Mouse (Mus musculus): Measurements from ENCODE around the gene Ung. TPM values are rescaled to one million over a fixed set of nuclear protein-coding genes. Genes with fewer than 3 reads are reported as not detected.

Gene Ung
- total and polyA plus RNA-seq, 2 experiments from 2014 or later: 6.7 to 9.1 TPM

DNA sequence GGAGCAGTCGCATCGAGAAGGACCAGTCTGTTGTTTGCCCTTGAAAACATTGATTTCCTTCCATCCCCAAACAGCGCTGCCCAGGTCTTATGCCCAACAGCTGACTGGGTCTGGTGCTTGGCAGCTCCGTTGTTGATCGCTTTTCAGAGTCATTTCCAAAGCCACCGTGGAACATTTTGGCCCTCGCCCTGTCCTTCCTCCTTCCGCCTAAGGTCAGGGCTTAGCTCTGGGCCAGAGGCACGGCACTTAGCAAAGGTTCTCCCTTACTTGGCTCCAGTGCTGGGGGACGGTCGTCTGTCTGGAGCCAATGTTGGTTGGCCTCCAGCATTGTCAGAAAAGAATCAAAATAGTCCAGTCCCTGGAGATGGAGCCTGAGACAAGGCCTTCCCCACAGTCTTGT, 49.4 kb downstream of the Ung start:
- no peaks in the 10 kb centered on the region for H3K4me1 ChIP-seq (ENCODE audit: insufficient read depth)
- H3K4me3 ChIP-seq (ENCODE audit: low read depth, low read length): no peak overlapping the region
- no peak overlapping the region for H3K4me2 ChIP-seq (ENCODE audit: low read depth)
- H3K9me3 ChIP-seq (ENCODE audit: low read length): no peaks in the 10 kb centered on the region
- no peak overlapping the region for H3K27ac ChIP-seq (ENCODE audit: low read depth, low read length)
- ATAC-seq (no peak), DNase-seq (no peak)
- no peaks in the 10 kb centered on the region for H3K36me3 ChIP-seq (ENCODE audit: insufficient read depth)
- peaks cover 10% of the 10 kb centered on the region for H3K27me3 ChIP-seq (ENCODE audit: insufficient read depth, low read length)
- TF ChIP-seq CTCF (IDR thresholded peaks at IDR 0.05; ENCODE audit: low read depth): no peak
- 85% methylated on average over 11 of the region's 11 CpGs for WGBS
- no peak overlapping the region for H3K9ac ChIP-seq

GRCm38 (mm10) chr5:114183493-114183892, 53.3 kb downstream of the Ung start:
- H3K27ac ChIP-seq (ENCODE audit: low read depth, low read length): no peak overlapping the region
- DNase-seq: no peak
- WGBS: 97% methylated on average over 2 of the region's 2 CpGs
- H3K27me3 ChIP-seq (ENCODE audit: insufficient read depth, low read length): no peaks in the 10 kb centered on the region
- no peak overlapping the region for H3K9ac ChIP-seq
- H3K9me3 ChIP-seq (ENCODE audit: low read length): no peaks in the 10 kb centered on the region
- no peak for TF ChIP-seq CTCF (IDR thresholded peaks at IDR 0.05; ENCODE audit: low read depth)
- no peak overlapping the region for H3K4me2 ChIP-seq (ENCODE audit: low read depth)
- no peaks in the 10 kb centered on the region for H3K36me3 ChIP-seq (ENCODE audit: insufficient read depth)
- ATAC-seq: no peak
- no peaks in the 10 kb centered on the region for H3K4me1 ChIP-seq (ENCODE audit: insufficient read depth)
- no peak overlapping the region for H3K4me3 ChIP-seq (ENCODE audit: low read depth, low read length)

DNA sequence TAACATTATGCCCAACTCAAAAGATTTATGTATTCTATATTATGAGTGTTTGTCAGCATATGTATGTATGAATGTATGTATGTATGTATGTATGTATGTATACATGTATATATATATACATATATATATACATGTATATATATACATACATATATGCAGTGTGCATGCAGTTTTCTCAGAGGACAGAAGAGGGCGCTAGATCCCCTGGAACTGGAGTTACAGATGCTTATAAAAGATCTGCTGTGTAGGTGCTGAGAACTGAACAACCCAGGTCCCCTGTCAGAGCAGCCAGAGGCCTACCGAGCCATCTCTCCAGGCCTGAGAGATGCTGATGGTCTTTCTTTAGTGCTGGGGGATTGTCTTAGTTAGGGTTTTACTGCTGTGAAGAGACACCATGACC, 56.9 kb downstream of the Ung start:
- H3K4me2 ChIP-seq (ENCODE audit: low read depth): no peak overlapping the region
- no peaks in the 10 kb centered on the region for H3K27me3 ChIP-seq (ENCODE audit: insufficient read depth, low read length)
- no peak overlapping the region for H3K27ac ChIP-seq (ENCODE audit: low read depth, low read length)
- 75% methylated on average over 2 of the region's 2 CpGs for WGBS
- no peaks in the 10 kb centered on the region for H3K36me3 ChIP-seq (ENCODE audit: insufficient read depth)
- DNase-seq: no peak
- no peaks in the 10 kb centered on the region for H3K4me1 ChIP-seq (ENCODE audit: insufficient read depth)
- no peak for TF ChIP-seq CTCF (IDR thresholded peaks at IDR 0.05; ENCODE audit: low read depth)
- H3K9me3 ChIP-seq (ENCODE audit: low read length): no peaks in the 10 kb centered on the region
- H3K4me3 ChIP-seq (ENCODE audit: low read depth, low read length): no peak overlapping the region
- ATAC-seq: no peak
- H3K9ac ChIP-seq: no peak overlapping the region

Other genes with a start within 250 kb of the Ung start
- 159 and 178 TPM in 2 replicates for gene Coro1c, start 221.6 kb upstream of the Ung start, total RNA-seq (2014; rRNA removed)
- 148 and 167 TPM in 2 replicates for gene Coro1c, start 221.6 kb upstream of the Ung start, polyA plus RNA-seq (2015; fragmentation: Nextera tagmentation; extraction: Ambion mirVana)
- gene Ssh1, start 136.5 kb upstream of the Ung start, total RNA-seq (2014; rRNA removed): 7.9 and 11.5 TPM in 2 replicates
- gene Ssh1, start 136.5 kb upstream of the Ung start, polyA plus RNA-seq (2015; fragmentation: Nextera tagmentation; extraction: Ambion mirVana): 8.2 and 10.4 TPM in 2 replicates
- gene Dao, start 126.7 kb upstream of the Ung start, total RNA-seq (2014; rRNA removed): not detected in 2 replicates
- gene Dao, start 126.7 kb upstream of the Ung start, polyA plus RNA-seq (2015; fragmentation: Nextera tagmentation; extraction: Ambion mirVana): not detected in 2 replicates
- gene Usp30, start 64.9 kb upstream of the Ung start, total RNA-seq (2014; rRNA removed): 28.5 and 47.7 TPM in 2 replicates
- 14.4 and 18.0 TPM in 2 replicates for gene Usp30, start 64.9 kb upstream of the Ung start, polyA plus RNA-seq (2015; fragmentation: Nextera tagmentation; extraction: Ambion mirVana)
- gene Svop, start 38.8 kb upstream of the Ung start, total RNA-seq (2014; rRNA removed): 153 and 177 TPM in 2 replicates
- 89.7 and 97.5 TPM in 2 replicates for gene Svop, start 38.8 kb upstream of the Ung start, polyA plus RNA-seq (2015; fragmentation: Nextera tagmentation; extraction: Ambion mirVana)
- 4.6 and 5.8 TPM in 2 replicates for gene Alkbh2, start 2.2 kb upstream of the Ung start, total RNA-seq (2014; rRNA removed)
- gene Alkbh2, start 2.2 kb upstream of the Ung start, polyA plus RNA-seq (2015; fragmentation: Nextera tagmentation; extraction: Ambion mirVana): 6.9 and 7.6 TPM in 2 replicates
- gene Acacb, start 16.1 kb downstream of the Ung start, total RNA-seq (2014; rRNA removed): 2.0 and 4.0 TPM in 2 replicates
- gene Acacb, start 16.1 kb downstream of the Ung start, polyA plus RNA-seq (2015; fragmentation: Nextera tagmentation; extraction: Ambion mirVana): 2.7 and 4.3 TPM in 2 replicates
- gene Foxn4, start 143.4 kb downstream of the Ung start, total RNA-seq (2014; rRNA removed): 0.62 and 0.67 TPM in 2 replicates
- 0.52 and 0.76 TPM in 2 replicates for gene Foxn4, start 143.4 kb downstream of the Ung start, polyA plus RNA-seq (2015; fragmentation: Nextera tagmentation; extraction: Ambion mirVana)
- 0.67 and 0.77 TPM in 2 replicates for gene Myo1h, start 158.8 kb downstream of the Ung start, total RNA-seq (2014; rRNA removed)
- gene Myo1h, start 158.8 kb downstream of the Ung start, polyA plus RNA-seq (2015; fragmentation: Nextera tagmentation; extraction: Ambion mirVana): 0.44 and 0.63 TPM in 2 replicates